Mouse (Mus musculus): ENCODE measurements around the gene Bicral. TPM values are rescaled to one million over a fixed set of nuclear protein-coding genes. Genes with fewer than 3 reads are reported as not detected.

Gene Bicral
- polyA plus RNA-seq, 1 experiment from 2014 or later = 7.5 TPM

DNA sequence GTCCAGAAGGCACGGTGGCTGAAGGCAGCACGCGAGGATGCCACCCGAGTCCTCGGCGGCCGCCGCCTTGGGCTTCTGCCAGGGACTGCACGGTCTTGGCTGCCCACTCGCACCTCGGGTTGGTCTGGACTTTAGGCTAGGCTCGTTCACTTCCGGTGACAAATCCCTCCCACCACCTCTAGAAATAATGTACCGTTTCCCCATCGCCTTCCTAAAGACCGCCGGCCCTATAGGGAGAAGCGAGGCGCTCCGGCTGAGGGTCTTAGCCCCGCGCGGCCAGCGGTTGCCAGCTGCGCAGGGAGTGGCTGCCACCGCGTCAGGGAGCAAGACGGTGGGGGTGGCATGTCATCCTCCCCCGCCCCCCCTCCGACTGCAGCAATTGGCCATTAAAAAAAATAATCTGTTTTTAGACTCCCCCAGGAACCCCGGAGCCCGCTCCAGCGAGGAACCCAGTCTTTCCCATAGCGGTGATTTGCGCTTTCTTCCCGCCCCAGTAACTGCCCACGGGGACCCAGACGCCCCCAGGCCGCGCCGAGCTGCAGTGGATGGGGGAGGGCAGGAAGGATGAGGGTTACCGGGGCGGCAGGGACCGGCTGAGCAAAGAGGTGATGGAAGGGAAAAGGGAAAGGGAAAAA is 31.3 kb upstream of the Bicral start:
- H3K4me3 ChIP-seq (ENCODE audit: low read depth, low read length) = peak overlapping the region; percentile 98
- H3K36me3 ChIP-seq (ENCODE audit: control insufficient read depth, insufficient read depth, low read length) = peaks cover 8% of the 10 kb centered on the region; the same call in 1 of the 2 replicates
- under 1% methylated on average over 44 of the region's 44 CpGs for WGBS
- DNase-seq (ENCODE audit: low spot score) (peak; percentile 80), ATAC-seq (peak; percentile 60)
- H3K27me3 ChIP-seq (replicated peaks; ENCODE audit: control insufficient read depth, insufficient read depth, low read length) = no peaks in the 10 kb centered on the region
- peak overlapping the region; percentile 94 for H3K27ac ChIP-seq (ENCODE audit: low read depth, low read length)
- no peaks in the 10 kb centered on the region for H3K9me3 ChIP-seq (replicated peaks; ENCODE audit: control insufficient read depth, low read length)
- H3K9ac ChIP-seq (ENCODE audit: low read length) = peak overlapping the region; percentile 83
- peak overlapping the region; percentile 87 for H3K4me2 ChIP-seq (ENCODE audit: low read length)
- peaks cover 15% of the 10 kb centered on the region for H3K4me1 ChIP-seq (ENCODE audit: control insufficient read depth, insufficient read depth, low read length)

DNA sequence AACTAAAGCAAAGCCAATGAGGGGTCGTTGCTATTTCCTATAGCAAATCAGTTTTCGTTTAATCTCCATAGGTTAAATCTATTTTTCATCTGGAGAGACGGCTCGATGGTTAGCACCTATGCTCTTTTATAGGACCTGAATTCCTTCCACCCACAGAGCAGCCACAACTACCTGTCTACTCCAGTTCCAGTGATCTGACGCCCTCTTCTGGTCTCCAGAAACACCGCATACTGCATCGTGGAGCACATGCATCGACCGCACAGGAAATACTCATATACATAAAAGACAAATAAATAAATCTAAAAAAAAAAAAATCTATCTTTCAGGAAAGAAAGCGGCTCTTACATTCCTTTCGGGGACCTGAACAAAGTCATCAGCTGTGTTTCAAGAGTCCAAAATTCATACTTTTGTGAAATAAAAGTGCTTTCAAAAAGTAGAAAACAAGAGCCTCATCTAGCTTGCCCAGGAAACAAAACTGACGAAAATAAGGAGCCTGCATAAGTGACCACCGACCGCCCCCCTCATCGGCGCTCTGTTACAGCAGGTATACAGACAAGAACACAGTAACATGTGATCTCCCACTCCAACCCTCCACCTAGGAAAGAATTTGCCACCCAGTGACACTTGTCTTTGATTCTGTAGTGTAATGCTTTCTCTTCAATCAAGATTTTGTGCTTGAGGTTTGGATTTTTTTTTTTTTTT is 30.4 kb upstream of the Bicral start:
- H3K9me3 ChIP-seq (replicated peaks; ENCODE audit: control insufficient read depth, low read length) = no peaks in the 10 kb centered on the region
- peak overlapping the region; percentile 83 for H3K9ac ChIP-seq (ENCODE audit: low read length)
- H3K27ac ChIP-seq (ENCODE audit: low read depth, low read length) = peak overlapping the region; percentile 94
- H3K27me3 ChIP-seq (replicated peaks; ENCODE audit: control insufficient read depth, insufficient read depth, low read length) = no peaks in the 10 kb centered on the region
- DNase-seq (ENCODE audit: low spot score) (peak; percentile 71), ATAC-seq (no peak)
- WGBS = 35% methylated on average over 16 of the region's 16 CpGs
- H3K4me2 ChIP-seq (ENCODE audit: low read length) = peak overlapping the region; percentile 87
- peak overlapping the region; percentile 98 for H3K4me3 ChIP-seq (ENCODE audit: low read depth, low read length)
- H3K4me1 ChIP-seq (ENCODE audit: control insufficient read depth, insufficient read depth, low read length) = peaks cover 15% of the 10 kb centered on the region
- peaks cover 4% of the 10 kb centered on the region; the same call in 1 of the 2 replicates for H3K36me3 ChIP-seq (ENCODE audit: control insufficient read depth, insufficient read depth, low read length)

GRCm38 (mm10) chr17:46885910-46886643 is 27.8 kb upstream of the Bicral start:
- no peak overlapping the region for H3K9ac ChIP-seq (ENCODE audit: low read length)
- WGBS = 64% methylated on average over 17 of the region's 17 CpGs

DNA sequence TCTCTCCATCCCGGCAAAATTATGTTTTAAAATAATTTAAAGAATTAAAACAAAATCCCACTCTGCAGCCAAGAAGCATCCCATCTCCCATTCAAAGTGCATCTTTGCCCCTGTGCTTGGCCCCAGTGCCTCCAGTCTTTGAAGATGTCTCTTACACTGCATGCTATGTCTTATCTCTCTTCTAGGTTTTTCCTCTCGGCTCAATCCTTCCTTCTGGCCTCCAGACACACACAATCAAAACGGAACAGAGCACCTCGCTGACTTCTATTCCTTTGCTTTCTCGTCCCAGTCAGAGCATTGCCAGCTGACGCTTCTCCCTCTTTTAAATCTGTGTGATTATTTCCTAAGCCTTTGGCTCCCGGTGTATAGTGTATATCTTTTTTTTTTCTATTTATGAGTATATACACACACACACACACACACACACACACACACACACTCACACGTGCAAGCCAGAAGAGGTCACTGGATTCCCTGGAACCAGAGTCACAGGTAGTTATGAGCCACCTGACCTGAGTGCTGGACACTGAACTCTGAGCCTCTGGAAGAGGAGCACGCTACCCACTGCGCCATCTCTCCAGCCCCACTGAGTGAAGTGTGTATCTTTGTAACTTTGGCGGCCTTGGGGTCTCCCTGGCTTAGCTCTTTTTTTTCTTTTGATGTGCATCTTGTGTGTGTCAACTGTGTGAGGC is 27.1 kb upstream of the Bicral start:
- H3K4me2 ChIP-seq (ENCODE audit: low read length) = no peak overlapping the region
- no peak overlapping the region for H3K9ac ChIP-seq (ENCODE audit: low read length)
- H3K27me3 ChIP-seq (replicated peaks; ENCODE audit: control insufficient read depth, insufficient read depth, low read length) = no peaks in the 10 kb centered on the region
- H3K27ac ChIP-seq (ENCODE audit: low read depth, low read length) = no peak overlapping the region
- 85% methylated on average over 11 of the region's 11 CpGs for WGBS
- no peaks in the 10 kb centered on the region for H3K4me1 ChIP-seq (ENCODE audit: control insufficient read depth, insufficient read depth, low read length)
- no peak overlapping the region for H3K4me3 ChIP-seq (ENCODE audit: low read depth, low read length)
- ATAC-seq = no peak
- H3K9me3 ChIP-seq (replicated peaks; ENCODE audit: control insufficient read depth, low read length) = no peaks in the 10 kb centered on the region
- H3K36me3 ChIP-seq (ENCODE audit: control insufficient read depth, insufficient read depth, low read length) = no peaks in the 10 kb centered on the region
- DNase-seq (ENCODE audit: low spot score) = no peak

More at GRCm38 (mm10) chr17:46885910-46886643, 27.8 kb upstream of the Bicral start:
- Histone ChIP-seq H3K4me3 (ENCODE audit: low read depth, low read length) (no peak overlapping the region), H3K27me3 (replicated peaks; ENCODE audit: control insufficient read depth, insufficient read depth, low read length) (no peaks in the 10 kb centered on the region), H3K9me3 (replicated peaks; ENCODE audit: control insufficient read depth, low read length) (no peaks in the 10 kb centered on the region), H3K4me1 (ENCODE audit: control insufficient read depth, insufficient read depth, low read length) (no peaks in the 10 kb centered on the region), H3K4me2 (ENCODE audit: low read length) (no peak overlapping the region), H3K36me3 (ENCODE audit: control insufficient read depth, insufficient read depth, low read length) (no peaks in the 10 kb centered on the region), H3K27ac (ENCODE audit: low read depth, low read length) (no peak overlapping the region)
- DNase-seq (ENCODE audit: low spot score) (no peak), ATAC-seq (no peak)

- no peak overlapping the region for H3K9ac ChIP-seq (ENCODE audit: low read length)
- H3K4me1 ChIP-seq (ENCODE audit: control insufficient read depth, insufficient read depth, low read length) = no peaks in the 10 kb centered on the region
- H3K36me3 ChIP-seq (ENCODE audit: control insufficient read depth, insufficient read depth, low read length) = no peaks in the 10 kb centered on the region
- no peak for ATAC-seq
- no peak for DNase-seq (ENCODE audit: low spot score)
- no peak overlapping the region for H3K27ac ChIP-seq (ENCODE audit: low read depth, low read length)
- no peak overlapping the region for H3K4me2 ChIP-seq (ENCODE audit: low read length)
- H3K4me3 ChIP-seq (ENCODE audit: low read depth, low read length) = no peak overlapping the region
- 91% methylated on average over 6 of the region's 6 CpGs for WGBS
- H3K27me3 ChIP-seq (replicated peaks; ENCODE audit: control insufficient read depth, insufficient read depth, low read length) = no peaks in the 10 kb centered on the region
- no peaks in the 10 kb centered on the region for H3K9me3 ChIP-seq (replicated peaks; ENCODE audit: control insufficient read depth, low read length)
Observed at GRCm38 (mm10) chr17:46884766-46885165, 26.5 kb upstream of the Bicral start.

DNA sequence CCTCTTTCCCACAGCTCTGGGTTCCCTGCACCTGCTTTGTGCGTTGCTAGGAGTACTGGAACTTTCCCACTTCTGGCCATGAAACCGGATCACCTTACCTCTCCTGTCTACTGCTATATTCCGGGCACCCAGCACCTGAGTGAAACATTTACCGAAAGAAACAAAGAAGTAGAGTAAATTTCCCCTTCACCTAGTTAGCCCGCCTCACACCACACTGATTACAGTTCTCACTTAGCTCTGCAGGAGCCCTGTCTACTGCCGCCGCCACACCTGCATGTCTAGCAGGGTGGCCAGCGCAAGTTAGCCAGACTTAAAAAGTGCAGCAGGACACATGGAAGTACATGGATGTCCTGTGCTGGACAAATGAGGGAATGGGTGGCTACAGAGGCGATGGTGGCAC is 24.8 kb upstream of the Bicral start:
- Histone ChIP-seq H3K27ac (ENCODE audit: low read depth, low read length) (no peak overlapping the region), H3K9ac (ENCODE audit: low read length) (no peak overlapping the region), H3K27me3 (replicated peaks; ENCODE audit: control insufficient read depth, insufficient read depth, low read length) (no peaks in the 10 kb centered on the region), H3K9me3 (replicated peaks; ENCODE audit: control insufficient read depth, low read length) (no peaks in the 10 kb centered on the region), H3K4me1 (ENCODE audit: control insufficient read depth, insufficient read depth, low read length) (no peaks in the 10 kb centered on the region), H3K36me3 (ENCODE audit: control insufficient read depth, insufficient read depth, low read length) (no peaks in the 10 kb centered on the region), H3K4me2 (ENCODE audit: low read length) (no peak overlapping the region), H3K4me3 (ENCODE audit: low read depth, low read length) (no peak overlapping the region)
- ATAC-seq (no peak), DNase-seq (ENCODE audit: low spot score) (no peak)
- 88% methylated on average over 9 of the region's 9 CpGs for WGBS

- H3K9me3 ChIP-seq (replicated peaks; ENCODE audit: control insufficient read depth, low read length) = no peaks in the 10 kb centered on the region
- H3K36me3 ChIP-seq (ENCODE audit: control insufficient read depth, insufficient read depth, low read length) = no peaks in the 10 kb centered on the region
- H3K9ac ChIP-seq (ENCODE audit: low read length) = no peak overlapping the region
- H3K27me3 ChIP-seq (replicated peaks; ENCODE audit: control insufficient read depth, insufficient read depth, low read length) = no peaks in the 10 kb centered on the region
- H3K4me1 ChIP-seq (ENCODE audit: control insufficient read depth, insufficient read depth, low read length) = no peaks in the 10 kb centered on the region
- no peak overlapping the region for H3K27ac ChIP-seq (ENCODE audit: low read depth, low read length)
- DNase-seq (ENCODE audit: low spot score) = peak; percentile 35
- WGBS = 74% methylated on average over 6 of the region's 6 CpGs
- ATAC-seq = no peak
- no peak overlapping the region for H3K4me2 ChIP-seq (ENCODE audit: low read length)
- no peak overlapping the region for H3K4me3 ChIP-seq (ENCODE audit: low read depth, low read length)
Observed at GRCm38 (mm10) chr17:46881728-46882127, 23.4 kb upstream of the Bicral start.

GRCm38 (mm10) chr17:46880322-46880721 is 22.0 kb upstream of the Bicral start:
- ATAC-seq (no peak), DNase-seq (ENCODE audit: low spot score) (no peak)

More at GRCm38 (mm10) chr17:46880322-46880721, 22.0 kb upstream of the Bicral start:
- Histone ChIP-seq H3K27ac (ENCODE audit: low read depth, low read length) (no peak overlapping the region), H3K4me2 (ENCODE audit: low read length) (no peak overlapping the region), H3K9me3 (replicated peaks; ENCODE audit: control insufficient read depth, low read length) (no peaks in the 10 kb centered on the region), H3K4me1 (ENCODE audit: control insufficient read depth, insufficient read depth, low read length) (no peaks in the 10 kb centered on the region), H3K4me3 (ENCODE audit: low read depth, low read length) (no peak overlapping the region), H3K36me3 (ENCODE audit: control insufficient read depth, insufficient read depth, low read length) (no peaks in the 10 kb centered on the region), H3K27me3 (replicated peaks; ENCODE audit: control insufficient read depth, insufficient read depth, low read length) (no peaks in the 10 kb centered on the region), H3K9ac (ENCODE audit: low read length) (no peak overlapping the region)
- 74% methylated on average over 2 of the region's 2 CpGs for WGBS
